Mouse (Mus musculus): ENCODE data around the gene Cc2d1b.

Gene Cc2d1b

DNA sequence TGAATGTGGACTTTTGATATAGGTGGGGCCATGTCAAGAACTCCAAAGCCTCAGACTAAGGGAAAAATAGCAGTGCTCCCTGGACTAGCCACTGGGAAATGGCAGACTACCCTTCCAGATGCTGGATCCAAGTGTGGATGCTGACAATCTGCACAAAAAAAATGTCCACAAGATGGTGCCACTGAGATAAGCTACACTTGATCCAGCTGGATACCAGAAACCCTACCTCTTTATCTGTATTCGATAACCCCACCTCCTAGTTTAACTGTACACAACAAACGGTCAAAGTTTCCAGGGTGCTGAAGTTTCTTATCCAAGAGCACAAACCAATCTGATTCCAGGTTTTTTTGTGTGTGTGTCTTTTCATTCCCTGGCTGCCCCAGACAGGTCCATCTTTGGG lies 44.7 kb downstream of the Cc2d1b start:
- no peak for DNase-seq (ENCODE audit: low spot score)
